Mouse (Mus musculus): Measurements from ENCODE around the gene B3galt4.

B3galt4 gene

GRCm38 (mm10) chr17:33920282-33921097, 30.8 kb downstream of the B3galt4 start:
- no peak for DNase-seq (ENCODE audit: low read depth, low spot score)

GRCm38 (mm10) chr17:33919351-33920281, 31.7 kb downstream of the B3galt4 start:
- no peak for DNase-seq (ENCODE audit: low read depth, low spot score)

GRCm38 (mm10) chr17:33918293-33919203, 32.7 kb downstream of the B3galt4 start:
- no peak for DNase-seq (ENCODE audit: low read depth, low spot score)

- no peak for DNase-seq (ENCODE audit: low read depth, low spot score)
These were observed 33.5 kb downstream of the B3galt4 start for GRCm38 (mm10) chr17:33917656-33918292.

- DNase-seq (ENCODE audit: low read depth, low spot score): no peak
These were observed 34.2 kb downstream of the B3galt4 start for GRCm38 (mm10) chr17:33916847-33917655.

GRCm38 (mm10) chr17:33916294-33916693, 35.0 kb downstream of the B3galt4 start:
- no peak for DNase-seq (ENCODE audit: low read depth, low spot score)

GRCm38 (mm10) chr17:33915671-33916250, 35.5 kb downstream of the B3galt4 start, which contains the start of the genes Tapbp and Zbtb22:
TSS of gene Tapbp (plus strand) at chr17:33915899.
TSS of gene Zbtb22 (plus strand) at chr17:33915904.
- peak; percentile 96 for DNase-seq (ENCODE audit: low read depth, low spot score)

GRCm38 (mm10) chr17:33914969-33915391, 36.3 kb downstream of the B3galt4 start:
- no peak for DNase-seq (ENCODE audit: low read depth, low spot score)

- no peak for DNase-seq (ENCODE audit: low read depth, low spot score)
These were observed 37.4 kb downstream of the B3galt4 start for GRCm38 (mm10) chr17:33913905-33914304.

- no peak for DNase-seq (ENCODE audit: low read depth, low spot score)
These were observed 38.0 kb downstream of the B3galt4 start for GRCm38 (mm10) chr17:33913264-33913663.

- no peak for DNase-seq (ENCODE audit: low read depth, low spot score)
These were observed 39.4 kb downstream of the B3galt4 start for GRCm38 (mm10) chr17:33911813-33912414.

GRCm38 (mm10) chr17:33911052-33911812, 40.1 kb downstream of the B3galt4 start:
- no peak for DNase-seq (ENCODE audit: low read depth, low spot score)

GRCm38 (mm10) chr17:33910346-33911051, 40.8 kb downstream of the B3galt4 start:
- DNase-seq (ENCODE audit: low read depth, low spot score): no peak

- DNase-seq (ENCODE audit: low read depth, low spot score): no peak
These were observed 41.4 kb downstream of the B3galt4 start for GRCm38 (mm10) chr17:33909869-33910250.

GRCm38 (mm10) chr17:33909077-33909868, 42.0 kb downstream of the B3galt4 start, which contains the start of gene Daxx:
TSS of gene Daxx (plus strand) at chr17:33909414.
- peak; percentile 97 for DNase-seq (ENCODE audit: low read depth, low spot score)

GRCm38 (mm10) chr17:33908331-33909076, 42.8 kb downstream of the B3galt4 start:
- no peak for DNase-seq (ENCODE audit: low read depth, low spot score)

All from brain, embryonic 18.5 days (tissue).